Mouse (Mus musculus) spleen, adult 10 weeks (tissue): ENCODE data around the gene Gabarapl2. TPM values are rescaled to one million over a fixed set of nuclear protein-coding genes. Genes with fewer than 3 reads are reported as not detected.

ENCODE experiments used
- polyA plus RNA-seq: library from polyadenylated mRNA; stranded (reverse); fragments of 350-450 nt; fragmentation: Illumina TruSeq; extraction: RNeasy Lipid Tissue Mini Kit (QIAGEN cat#74804); gene quantifications from one replicate; pipeline ENCODE4 v1.2.3, GENCODE M21; 2015; ENCODE audit warnings: low replicate concordance; ENCODE audit not compliant: insufficient read depth

Gabarapl2 gene
- 222 TPM for polyA plus RNA-seq

GRCm38 (mm10) chr8:111940171-111941100 is at the start of gene Gabarapl2:
Gabarapl2 (plus strand) TSS chr8:111940703.

DNA sequence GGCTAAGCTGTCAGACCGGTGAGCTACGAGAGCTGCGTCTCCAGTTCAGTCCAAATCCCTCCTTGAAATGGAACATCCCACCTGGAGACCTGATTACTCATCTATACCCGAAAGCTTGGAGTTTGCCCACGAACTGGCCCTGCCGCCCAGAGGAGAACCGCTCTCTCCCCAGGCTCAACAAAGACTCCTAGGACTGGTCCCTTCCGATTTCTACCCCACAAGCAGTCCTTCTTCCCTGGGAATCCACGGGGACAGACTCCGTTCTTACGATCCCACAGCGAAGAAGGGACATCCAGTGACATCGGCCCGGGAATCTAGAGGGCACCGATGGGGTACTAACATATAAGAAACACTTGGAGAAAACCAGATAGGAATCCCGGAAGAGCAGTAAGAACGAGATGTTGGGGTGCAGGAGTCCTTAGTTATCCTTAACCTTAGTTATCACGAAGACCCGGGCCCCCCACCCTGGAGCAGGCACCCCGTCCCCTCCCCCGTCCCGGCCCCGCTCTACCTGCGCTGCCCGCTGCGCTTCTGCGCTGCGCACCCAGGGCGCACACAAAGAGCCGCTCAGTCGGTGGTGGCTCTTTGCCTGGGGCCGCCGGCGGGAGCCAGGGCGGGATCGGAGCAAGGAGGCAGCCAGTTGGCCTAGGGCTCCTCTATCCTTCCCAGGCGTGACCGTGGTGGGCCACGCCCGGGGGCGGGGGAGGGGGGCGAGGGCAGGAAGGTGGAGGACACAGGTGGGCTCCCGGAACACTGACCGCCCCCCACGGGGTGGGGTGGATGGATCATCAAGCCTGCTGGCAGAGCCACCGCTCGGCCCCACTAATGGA is 30.7 kb upstream of the Gabarapl2 start, which contains the start of gene Chst5:
Gene Chst5, minus strand, starts transcription at position 827 of the 830 bp plus-strand sequence.

GRCm38 (mm10) chr8:111933348-111934076 is 7.0 kb upstream of the Gabarapl2 start, which contains the start of gene Tmem231:
Tmem231 (minus strand) TSS chr8:111933881.

DNA sequence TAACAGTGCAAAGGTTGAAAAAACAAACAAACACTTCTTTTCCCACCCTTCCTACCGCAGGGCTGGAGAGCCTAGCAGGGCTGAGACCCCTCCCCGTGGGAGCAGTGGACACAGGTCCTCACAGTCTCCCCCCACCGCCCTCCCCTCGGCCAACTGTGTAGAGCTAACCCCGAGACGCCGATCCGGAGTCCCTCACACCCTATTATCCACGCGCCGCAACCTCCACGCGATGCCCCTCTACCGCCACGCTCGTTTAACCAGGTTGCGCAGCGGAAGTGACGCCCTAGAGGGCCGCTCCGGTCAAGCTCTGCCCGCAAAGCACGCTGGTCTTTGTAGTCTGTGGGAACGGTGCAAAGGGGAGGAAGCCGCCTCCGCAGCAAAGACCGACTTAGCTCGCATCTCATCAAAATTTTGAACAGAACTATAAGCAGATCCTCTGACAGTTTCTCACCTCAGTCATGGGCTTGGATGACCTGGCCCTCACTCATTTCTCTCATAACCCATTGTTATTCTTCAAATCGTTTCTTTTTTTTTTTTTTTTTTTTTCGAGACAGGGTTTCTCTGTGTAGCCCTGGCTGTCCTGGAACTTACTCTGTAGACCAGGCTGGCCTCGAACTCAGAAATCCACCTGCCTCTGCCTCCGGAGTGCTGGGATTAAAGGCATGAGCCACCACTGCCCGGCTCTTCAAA is 51.7 kb downstream of the Gabarapl2 start, which contains the start of gene Adat1:
Gene Adat1, minus strand, starts transcription at position 290 of the 690 bp plus-strand sequence.

Other genes starting within 250 kb of the Gabarapl2 start
- 5.2 TPM for gene Ctrb1, start 249.7 kb upstream of the Gabarapl2 start, polyA plus RNA-seq
- 2.6 TPM for gene Bcar1, start 196.9 kb upstream of the Gabarapl2 start, polyA plus RNA-seq
- gene Cfdp1, start 86.4 kb upstream of the Gabarapl2 start, polyA plus RNA-seq, result 127 TPM
- 8.0 TPM for gene Tmem170, start 64.0 kb upstream of the Gabarapl2 start, polyA plus RNA-seq
- not detected for gene Chst5, start 30.3 kb upstream of the Gabarapl2 start, polyA plus RNA-seq
- 3.1 TPM for gene Tmem231, start 6.8 kb upstream of the Gabarapl2 start, polyA plus RNA-seq
- gene Adat1, start 51.6 kb downstream of the Gabarapl2 start, polyA plus RNA-seq, result 10.1 TPM
- 77.7 TPM for gene Kars, start 70.6 kb downstream of the Gabarapl2 start, polyA plus RNA-seq
- 13.3 TPM for gene Terf2ip, start 70.7 kb downstream of the Gabarapl2 start, polyA plus RNA-seq
- 0.50 TPM for gene Gm6793, start 74.3 kb downstream of the Gabarapl2 start, polyA plus RNA-seq